Mouse (Mus musculus) neutrophil, adult 5-6 weeks (primary cell): ENCODE results near the gene Slc7a8. TPM values are rescaled to one million over a fixed set of nuclear protein-coding genes. Genes with fewer than 3 reads are reported as not detected.

Source experiments
- ATAC-seq: fragments of 151-379, 151-347 bp; 2 replicates; pipeline ENCODE4 v1.8.0; 2017; ENCODE audit warnings: mild to moderate bottlenecking, moderate TSS enrichment; ENCODE audit not compliant: insufficient number of reproducible peaks, poor library complexity, low FRiP score, severe bottlenecking; ENCODE audit errors: extremely low read depth
- total RNA-seq: library from RNA; stranded (forward); fragments of 200-1000 nt; gene quantifications from 2 replicates; pipeline ENCODE4 v1.2.3, GENCODE M21; 2017

The Slc7a8 gene
- total RNA-seq: 0.49 and 0.81 TPM in 2 replicates

DNA sequence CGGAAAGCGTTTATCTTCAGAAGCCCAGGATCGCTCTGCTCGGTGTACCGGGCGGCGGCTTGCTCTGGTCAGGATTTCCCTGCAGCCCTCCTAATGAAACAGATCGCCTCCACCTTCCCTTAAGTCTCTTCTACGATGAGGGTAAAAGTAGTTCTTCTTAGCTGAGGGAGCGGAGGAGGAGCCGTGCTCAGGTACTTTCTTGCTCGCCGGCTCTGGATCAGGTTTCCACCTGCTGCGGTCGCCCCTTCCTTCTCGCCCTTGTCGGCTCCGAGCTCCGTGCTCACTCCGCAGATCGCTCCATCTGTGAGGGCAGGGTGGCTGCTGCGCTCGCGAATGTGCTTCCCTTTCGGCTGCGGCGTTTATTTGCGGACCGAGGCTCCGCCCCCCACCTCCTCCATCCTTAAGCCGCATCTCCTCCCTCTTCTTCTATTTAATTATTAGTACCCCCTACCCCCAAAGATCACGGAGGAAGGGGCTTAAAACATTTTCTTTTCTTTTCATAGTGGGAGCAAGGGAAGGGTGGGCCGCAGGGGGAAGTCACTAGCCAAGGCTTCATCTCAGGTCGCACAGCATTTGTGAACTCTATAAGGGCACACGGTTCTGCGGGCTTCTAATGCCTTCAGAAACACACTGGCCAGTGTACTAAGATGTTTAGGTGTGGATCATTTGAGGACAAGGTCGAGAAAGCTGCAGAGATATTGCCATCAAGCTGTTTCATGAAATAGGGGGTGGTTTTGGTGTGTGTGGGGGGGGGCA lies at the start of gene Slc7a8:
Gene Slc7a8, minus strand, starts transcription at position 337 of the 756 bp plus-strand sequence.
- ATAC-seq: peak; percentile 73

DNA sequence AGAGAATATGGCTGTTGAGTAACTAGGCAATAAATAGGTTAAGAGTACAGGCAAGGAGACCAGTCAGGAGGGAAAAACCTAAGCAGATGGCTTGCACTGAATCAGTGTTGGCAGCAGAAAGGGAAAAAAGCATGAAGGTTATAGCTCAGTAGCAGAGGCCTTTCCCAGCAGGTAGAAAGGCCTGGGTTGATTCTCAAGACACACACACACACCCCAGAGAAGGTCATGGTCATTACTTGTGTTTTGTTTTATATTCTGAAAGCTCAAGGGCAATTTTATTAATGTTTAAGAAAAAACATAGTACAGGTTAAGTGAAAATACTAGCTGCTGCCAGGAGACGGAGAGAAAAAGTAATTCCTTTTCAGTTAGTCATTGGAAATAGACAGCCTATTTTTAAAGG lies 42.0 kb upstream of the Slc7a8 start:
- no peak for ATAC-seq

DNA sequence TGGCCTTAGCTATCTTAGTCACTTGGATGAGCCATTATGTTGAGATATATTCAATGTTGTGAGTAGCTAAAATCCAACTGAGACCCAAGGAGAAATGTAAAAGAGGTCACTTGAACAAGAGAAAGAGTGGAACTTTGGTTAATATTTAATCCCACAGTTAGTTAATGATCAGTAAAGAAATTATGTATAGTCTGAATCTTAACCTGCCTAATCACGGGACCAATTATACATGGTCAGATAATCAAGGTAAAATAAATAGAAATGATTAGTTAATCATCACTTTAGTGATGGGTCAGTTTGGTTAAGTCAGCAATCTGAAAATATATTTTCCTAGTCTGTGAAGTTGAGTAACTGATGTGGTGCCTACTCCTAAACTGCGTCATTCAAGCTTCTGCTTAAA lies 40.6 kb upstream of the Slc7a8 start:
- ATAC-seq: no peak

DNA sequence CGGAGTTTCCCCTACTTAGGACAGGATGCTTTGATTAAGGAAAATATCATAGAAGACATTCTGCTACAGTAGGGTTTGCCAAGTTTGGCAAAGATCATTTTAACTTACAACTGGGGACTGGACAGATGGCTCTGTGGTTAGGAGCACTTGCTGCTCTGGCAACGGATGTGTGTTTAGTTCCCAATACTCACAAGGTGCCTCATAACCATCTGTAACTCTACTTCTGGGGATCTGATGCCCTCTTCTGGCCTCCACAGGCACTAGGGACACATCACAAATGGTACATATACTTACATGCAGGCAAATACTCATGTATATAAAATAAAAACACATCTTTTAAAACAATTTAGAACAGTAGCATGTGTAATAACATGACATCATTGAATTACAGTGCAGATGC lies 36.0 kb upstream of the Slc7a8 start:
- ATAC-seq: no peak

DNA sequence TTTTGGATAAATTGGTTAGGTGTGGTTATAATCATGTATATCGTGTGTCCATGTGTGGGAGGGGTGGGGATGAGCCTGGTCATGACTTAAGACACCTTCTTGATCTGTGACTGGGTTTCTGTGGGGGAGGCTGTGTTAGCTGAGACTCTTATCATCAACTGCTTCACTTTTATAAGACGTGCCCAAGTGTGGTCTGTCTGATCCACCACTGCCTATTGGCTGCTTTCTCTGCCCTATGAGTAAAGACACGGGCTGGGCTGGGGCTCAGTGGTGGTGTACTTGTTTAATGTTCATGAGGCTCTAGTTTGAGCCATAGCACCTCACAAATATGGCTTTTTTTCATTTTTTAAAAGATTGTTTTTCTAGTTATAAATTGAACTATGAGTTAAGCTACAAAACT lies 34.0 kb upstream of the Slc7a8 start:
- ATAC-seq: no peak

DNA sequence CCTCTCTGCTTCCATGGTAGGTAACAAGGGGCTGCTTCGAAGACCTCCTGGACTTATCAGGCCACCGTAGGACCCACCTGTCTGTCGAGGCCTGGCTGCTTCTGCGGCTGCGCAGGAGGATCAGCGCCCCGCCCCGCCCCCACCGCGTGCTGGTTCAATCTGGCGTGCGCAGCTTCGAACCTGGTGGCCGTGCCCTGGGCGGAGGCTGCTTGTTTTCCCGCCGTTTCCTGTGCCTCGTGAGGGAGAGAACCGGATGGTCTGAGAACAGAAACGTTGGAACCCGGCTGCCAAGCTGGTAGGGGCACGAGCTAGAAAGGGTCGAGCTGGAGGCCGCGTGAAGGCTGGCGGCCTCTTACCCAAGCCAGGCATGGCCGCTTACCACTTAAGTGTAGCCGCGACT lies 32.2 kb upstream of the Slc7a8 start, which contains the start of gene Rnf212b:
Gene Rnf212b, plus strand, starts transcription at position 151 of the 400 bp plus-strand sequence.
- ATAC-seq: no peak

DNA sequence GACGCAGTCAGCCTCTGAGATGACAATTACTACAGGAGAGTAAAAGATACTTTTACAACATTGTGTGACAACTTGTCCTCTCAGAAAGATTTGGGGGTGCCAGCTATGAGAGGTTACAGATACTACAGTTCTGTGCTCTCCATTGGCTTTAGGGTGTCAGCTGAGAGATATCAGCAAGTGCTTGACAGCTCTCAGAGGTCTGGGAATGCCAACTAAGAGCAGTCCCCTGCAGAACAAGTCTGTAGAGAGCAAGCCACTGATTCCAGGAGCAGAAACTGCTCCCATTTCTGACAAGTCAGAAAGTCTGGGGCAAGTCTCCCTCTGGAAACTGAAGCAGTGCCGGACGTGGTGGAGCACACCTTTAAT lies 27.9 kb upstream of the Slc7a8 start:
- ATAC-seq: no peak

DNA sequence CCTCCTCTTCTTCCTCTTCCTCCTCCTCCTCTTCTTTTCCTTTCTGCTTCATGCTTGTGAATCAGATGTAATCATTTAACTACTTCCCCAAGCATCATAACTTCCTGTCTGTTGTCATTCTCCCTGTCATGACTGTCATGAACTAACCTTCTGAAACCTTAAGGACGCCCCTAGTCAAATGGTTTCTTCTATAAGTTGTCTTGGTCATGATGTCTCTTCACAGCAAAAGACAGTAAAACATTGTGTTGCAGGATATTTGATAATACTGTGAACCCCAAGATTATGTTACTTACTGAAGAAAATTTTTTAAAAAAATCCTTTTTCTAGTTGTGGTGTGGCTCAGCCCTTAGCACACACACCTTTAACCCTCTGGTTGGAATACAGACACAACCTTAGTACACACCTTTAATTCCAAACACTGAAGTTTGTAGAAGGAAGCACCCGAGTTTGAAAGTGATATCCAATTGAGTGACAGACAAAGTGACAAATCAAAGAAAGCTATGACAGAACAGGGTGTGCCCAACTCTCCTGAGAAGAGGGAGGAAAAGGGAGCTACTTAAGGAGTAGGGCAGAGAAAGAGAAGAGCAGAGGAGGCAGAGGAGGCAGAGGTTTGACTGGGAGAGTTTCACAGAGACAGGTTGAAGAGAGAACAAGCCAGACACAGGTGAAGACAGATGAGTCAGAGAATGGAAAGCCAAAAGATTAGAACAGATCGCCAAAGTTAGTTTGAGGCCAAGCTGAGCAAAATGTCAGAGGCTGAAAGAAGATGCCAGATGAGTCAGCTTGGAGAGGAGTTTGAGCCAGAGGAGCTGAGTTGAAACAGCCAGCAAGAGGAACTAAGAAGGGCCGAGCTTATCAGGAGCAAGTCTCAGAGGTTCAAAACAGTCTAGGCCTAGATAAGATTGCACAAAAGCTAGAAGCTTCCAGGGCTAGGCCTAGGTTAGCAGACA lies 27.2 kb upstream of the Slc7a8 start:
- ATAC-seq: no peak

DNA sequence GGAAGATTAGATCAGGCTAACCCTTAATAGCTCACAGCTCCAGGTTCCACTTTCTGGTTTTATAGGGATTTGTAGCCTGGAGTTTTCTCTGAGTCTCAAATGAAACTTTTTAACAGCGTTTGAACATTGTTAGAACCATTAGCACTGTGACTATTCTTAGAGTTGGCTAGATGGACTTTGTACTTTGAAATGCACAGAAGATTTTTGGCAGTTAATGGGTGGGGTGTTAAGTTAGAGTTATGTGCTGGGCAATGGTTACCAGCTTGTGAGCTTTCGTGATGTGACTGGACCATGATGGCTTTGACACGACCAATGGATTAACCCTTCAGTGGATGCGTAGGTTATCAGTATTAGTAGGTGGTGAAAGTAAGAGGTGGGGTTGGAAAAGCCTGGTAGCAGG lies 24.4 kb upstream of the Slc7a8 start:
- ATAC-seq: no peak

DNA sequence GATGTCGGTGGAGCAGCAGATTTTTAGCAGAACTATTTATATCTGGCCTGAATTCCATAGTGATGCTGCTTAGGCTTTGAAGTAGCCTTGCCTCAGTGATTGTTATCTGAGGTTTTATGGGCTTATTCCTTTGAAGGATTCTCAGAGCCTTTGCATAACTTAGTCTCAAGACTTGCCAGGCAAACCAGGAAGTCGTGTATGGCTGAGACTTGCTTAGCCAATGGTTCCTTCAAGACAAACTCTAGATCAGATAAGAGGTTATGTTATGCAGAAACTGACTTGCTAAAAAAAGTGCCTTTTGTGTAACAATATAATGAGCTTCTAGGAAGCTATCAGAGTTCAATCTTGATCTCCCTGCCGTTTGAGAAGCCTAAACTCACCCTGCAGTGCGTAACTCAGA lies 20.7 kb upstream of the Slc7a8 start:
- no peak for ATAC-seq

DNA sequence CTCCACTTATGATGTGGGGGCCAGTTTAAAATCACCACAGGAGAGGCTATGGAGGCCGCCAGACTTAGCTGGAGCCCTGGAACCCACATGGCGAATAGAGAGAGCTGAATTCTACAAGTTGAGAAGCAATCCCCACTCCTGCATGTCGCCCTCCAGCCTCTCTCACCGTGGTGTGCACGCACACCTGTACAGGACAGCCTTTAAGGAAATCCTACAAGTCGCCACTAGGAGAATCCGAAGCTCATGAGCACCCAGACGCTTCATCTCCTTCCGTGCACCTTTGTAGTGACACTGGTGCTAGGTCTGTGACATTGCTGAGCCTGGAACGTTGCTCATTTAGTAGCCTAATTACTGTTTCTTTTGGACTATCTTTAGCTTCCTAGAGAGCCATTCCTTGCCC lies 17.9 kb upstream of the Slc7a8 start:
- no peak for ATAC-seq

DNA sequence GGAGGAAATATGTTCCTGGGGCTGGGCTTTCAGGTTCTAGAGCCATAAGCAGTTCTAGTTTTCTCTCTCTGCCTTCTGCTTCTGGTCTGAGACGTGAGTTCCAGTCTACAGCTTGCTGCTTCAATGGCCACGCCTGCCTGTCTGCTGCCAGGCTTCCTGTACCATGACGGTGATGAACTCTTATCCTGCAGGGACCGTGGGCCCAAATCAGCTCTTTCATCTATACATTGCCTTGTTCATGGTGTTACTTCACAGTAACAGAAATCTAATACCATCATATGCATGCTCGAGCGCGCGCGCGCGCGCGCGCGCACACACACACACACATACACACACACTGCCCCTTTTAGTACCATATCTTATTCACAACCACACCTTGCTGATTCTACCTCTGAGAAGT lies 15.0 kb upstream of the Slc7a8 start:
- ATAC-seq: no peak

DNA sequence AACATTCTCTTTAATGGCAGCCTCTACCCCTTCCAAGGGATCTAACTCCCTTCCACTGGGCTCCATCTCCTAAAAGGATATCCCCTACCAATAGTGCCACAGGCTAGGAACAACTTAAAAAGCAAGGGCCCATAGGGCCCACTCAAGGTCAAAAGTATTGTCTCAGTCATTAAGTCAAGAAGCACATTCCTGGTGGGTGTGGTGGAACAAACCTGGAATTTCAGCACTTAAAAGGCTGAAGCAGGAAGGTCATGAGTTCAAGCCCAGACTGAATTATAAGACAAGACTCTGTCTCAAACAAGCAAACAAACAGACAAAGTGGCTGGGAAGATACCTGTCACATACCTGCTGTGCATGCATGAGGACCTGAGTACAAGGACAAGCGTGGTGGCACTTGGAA lies 14.2 kb upstream of the Slc7a8 start:
- ATAC-seq: no peak

DNA sequence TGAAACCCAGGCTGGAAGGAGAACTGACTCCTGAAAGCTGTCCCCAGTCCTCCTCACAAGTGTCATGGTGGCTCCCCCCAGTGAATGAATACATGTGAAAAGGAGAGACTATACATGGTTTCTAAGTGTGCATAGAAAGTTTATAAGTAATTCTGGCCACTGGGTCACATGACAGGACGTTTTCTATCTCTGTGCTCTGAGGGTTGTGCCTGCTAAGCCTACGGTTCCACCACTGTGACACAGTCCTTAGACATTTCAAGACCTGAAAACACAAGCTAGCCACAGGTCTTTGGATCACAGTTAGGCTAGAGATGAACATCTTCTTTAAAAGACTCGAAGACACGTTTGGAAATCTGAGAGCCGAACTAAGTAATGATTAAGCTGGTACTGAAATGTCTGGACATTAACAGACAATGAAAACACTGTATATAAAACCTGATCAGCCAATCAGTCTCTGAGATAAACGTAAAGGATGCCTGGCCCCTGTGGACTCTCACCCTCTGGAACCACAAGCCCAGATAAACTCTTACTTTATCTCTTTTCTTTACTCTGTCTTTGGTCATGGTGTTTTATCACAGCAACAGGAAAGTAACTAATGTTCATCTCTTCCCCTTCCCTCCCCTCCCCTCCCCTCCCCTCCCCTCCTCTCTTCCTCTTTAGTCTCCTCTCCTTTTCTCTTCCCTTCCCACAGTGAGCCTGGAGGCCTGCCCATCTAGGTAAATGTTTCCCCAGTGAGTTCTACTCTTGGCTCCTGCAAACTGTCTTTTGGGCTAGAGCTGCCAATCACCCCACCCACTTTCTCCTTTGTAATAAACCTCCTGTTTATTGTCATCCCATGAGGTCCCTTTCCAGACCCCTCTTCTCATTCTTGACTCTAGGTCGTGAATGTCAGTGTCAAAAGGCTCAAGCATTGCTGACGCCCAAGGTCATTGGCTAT lies 12.4 kb upstream of the Slc7a8 start:
- ATAC-seq: no peak

DNA sequence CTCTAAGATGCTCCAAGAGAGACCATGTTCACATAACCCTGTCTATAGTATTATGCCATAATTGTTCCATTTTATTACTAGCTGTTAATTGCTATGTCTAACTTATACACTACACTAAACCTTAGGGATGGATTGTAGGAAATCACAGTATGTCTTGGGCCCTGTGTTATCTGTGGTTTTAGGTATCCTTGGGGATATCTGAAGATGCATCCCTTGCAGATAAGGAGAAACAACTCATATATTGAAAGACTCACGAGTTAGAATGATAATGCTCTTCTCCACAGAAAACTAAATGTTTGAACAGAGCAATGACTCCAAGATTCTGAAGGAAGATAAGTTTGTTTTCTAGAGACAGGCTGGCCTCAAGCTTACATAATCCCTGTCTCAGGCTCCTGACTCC lies 11.6 kb upstream of the Slc7a8 start:
- no peak for ATAC-seq

DNA sequence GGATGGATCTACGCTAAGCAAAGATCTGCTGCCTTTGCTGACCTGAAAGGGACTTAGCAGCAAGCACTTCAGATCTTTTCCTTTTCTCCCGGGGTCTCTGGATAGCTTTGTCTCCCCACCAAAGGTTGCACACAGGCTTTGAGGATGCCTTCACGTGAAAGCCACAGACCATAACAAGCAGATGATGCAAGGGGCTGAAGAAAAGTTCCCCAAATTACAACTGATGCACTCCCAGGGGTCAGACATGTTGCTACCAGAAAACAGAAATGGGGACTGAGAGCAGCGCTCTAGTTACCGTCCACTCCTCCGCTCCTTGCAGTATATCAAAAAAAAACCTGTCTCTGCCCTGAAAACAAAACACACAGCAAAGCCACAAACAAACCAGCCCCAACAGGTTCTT lies 10.4 kb upstream of the Slc7a8 start:
- no peak for ATAC-seq

DNA sequence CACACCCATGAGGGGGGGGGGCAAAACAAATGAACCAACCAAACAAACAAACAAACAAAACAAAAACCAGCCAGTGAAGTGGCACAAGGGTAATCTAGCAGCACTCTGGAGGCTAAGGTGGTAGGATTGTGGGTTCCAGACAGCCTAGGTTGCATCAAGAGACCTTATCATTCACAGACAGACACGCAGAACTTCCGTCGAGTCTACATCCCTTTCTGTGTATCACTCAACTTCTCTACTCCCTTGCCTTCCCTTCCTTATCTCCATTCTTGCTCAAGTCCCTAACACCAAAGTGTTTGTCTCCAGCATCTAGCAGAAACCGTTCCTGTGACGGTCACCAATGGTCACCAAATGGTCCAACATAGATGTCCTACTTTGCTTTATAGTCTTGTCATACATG lies 6.5 kb upstream of the Slc7a8 start:
- ATAC-seq: no peak

DNA sequence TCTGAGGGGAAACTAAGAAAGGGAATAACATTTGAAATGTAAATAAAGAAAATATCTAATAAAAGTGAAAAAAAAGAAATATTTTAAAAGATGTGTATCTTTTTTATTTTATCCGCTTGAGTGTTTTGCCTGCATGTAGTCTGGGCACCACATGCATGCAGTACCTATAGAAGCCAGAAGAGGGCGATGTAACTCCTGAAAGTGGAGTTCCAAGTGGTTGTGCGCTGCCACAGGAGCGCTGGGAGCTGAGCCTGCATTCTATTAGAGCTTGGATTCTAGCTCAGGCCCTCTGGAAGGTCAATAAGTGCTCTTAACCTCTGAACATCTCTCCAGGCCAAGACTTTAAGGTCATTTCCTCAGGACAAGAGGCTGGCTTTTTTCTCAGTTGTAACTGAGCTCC lies 5.5 kb upstream of the Slc7a8 start:
- no peak for ATAC-seq

DNA sequence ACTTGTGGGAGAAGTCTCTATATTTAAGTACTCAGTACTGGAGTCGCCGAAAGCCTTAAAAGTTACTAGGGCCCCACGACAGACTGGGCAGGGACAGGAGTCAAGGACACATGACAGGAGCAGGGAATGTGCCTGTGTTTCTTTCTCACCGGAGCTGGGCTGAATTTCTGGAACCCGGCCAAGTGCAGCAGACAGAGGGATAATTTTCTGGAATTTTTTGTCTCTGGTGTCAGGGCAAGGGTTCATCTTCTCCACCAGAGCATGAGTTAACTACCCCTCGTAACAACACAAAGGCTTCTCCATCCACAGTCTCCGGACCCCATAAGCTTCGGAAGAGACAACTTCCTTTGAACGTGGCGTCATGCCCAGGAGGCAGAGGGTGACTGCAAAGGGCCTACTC lies 4.7 kb upstream of the Slc7a8 start:
- ATAC-seq: no peak
